Mouse (Mus musculus): ENCODE data around the gene Lcn12.

The Lcn12 gene

DNA sequence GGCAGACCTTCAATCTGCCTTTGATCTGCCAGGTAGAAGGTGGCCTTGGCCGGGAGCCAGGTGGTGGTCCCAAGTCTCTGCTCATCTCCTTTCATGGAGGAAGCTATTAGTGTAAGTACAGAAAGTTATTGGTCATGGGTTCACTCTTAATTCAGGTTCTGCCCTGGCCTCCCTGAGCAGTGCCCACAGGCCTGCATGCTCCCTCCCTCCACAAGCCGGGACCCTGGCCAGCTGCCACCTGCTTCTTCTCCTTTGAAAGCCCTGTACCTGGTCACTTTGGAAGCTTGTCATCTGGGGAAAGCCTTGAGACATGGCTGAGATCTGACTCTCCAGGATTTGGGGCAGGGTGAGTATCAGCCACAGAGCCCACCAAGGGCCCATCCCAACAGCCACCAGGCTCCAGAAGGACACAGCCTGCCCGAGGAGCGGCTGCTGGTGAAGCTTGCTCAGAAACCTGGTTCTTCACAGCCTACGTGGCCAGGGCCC, at the start of gene Lcn12:
TSS of gene Lcn12 (minus strand) at position 436 of the 486 bp plus-strand sequence.
- no peak for DNase-seq (ENCODE audit: low spot score)

DNA sequence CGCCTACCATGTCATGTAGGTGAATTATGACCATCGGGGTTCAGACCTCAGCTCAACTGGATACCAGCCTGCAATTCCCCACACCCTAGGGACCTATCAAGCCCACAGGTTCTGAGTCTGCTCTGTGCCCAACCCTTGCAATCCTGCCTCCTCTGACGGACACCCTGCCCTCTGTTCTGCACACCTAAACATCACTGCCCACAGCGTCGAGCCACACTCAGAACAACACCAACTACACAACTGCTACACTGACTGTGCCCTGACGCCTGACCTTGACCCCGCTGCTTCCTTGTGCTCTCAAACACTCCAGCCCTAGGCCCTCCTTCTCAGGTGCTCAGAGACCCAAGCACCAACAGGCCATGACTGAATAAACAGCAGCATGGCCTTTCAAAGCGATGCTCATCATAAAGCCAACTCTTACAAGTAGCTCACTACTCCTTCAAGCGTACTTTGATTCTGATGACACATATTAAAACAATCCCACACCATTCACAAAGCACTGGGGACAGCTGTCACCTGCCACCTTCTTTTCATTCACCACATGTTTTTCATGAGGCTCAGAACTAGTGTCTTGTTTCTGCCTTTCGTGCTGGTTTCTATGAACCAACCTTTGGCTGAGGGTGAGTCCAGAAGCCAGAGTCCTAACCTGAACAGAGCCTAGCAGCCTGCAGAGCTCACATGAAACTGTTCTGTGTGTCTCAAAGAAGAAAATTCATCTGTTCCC, 48.1 kb upstream of the Lcn12 start:
- DNase-seq (ENCODE audit: low spot score), result no peak

DNA sequence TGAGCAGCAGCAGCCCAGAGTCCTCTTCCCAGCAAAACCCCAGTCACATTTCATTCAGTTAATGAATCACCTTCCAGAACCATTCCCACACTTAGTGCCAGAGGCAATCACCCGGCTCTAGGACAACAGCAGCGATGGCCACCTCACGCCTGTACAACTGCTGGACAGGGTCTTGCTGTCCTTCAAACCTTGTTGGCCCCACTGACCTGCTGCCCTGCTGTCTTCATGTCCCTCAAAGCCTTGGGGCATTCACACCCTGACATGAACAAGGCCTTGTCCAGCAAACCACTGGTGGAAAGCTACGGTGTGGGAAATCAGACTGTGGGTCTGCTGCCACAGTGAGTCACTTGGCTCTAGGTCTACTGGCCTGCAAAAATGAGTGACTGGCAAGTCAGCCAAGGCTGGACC, 46.8 kb upstream of the Lcn12 start:
- no peak for DNase-seq (ENCODE audit: low spot score)

DNA sequence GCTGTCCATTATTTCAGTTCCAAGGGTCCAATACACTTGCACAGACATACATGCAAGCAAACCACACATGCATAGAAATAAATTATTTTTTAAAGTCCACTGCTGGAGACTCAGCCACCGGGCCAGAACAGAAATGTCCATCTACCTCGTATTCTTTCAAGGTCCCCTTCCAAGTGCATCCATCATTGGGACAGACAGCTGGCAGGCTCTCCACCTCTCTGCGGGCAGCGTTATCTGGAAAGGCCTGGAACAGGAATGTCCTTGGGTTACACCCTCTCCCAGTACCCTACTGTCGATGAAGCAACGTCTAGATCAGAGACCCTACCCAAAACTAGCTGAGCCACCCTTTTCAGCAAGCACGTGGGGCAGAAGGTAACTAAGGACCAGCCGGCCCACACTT, 42.8 kb upstream of the Lcn12 start:
- no peak for DNase-seq (ENCODE audit: low spot score)

DNA sequence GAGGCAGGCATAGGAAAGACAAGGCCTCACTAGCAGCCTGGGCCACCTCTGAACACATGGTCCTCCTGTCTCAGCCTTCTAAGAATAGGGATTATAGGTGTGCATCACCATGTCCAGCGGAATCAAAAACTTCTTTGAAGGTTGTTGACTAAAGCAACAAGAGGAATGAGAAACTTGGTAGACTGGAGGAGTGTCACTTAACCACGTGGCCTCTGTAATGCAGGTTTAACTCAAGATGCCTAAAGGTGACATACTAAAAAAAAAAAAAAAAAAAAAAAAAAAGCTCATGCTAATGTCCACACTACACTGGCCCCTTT, 41.1 kb upstream of the Lcn12 start:
- no peak for DNase-seq (ENCODE audit: low spot score)

DNA sequence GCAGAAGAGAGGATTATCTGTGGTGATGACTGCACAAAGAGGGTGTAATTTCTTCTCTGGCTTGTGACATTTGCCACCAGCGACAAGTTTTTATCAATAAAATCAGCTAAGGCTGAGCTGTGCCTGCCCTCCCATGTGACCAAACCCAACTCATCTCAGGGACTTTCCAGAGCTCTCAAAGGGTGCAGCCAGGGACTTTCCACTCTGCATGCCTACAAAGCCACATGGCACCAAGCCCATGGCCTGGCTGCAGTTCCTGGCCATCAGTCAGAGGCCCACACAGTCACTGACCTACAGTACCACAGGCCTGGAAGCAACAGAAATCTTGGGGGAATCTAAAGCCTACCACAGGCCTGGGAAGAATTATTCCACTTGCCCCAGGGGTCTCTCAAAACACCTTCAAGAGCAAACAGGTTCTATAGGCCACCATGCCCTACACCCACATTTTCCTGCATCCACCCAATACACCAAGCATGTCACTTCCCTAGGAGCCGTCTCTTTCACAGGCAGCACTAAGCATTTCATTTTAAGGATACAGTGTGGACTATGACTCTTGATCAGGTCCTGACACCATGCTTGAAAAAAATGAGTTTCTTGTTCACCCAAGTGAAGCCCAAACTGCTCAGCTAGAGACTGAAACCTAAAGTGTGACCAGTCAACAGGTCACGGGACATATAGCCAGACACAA, 40.6 kb upstream of the Lcn12 start:
- DNase-seq (ENCODE audit: low spot score), result peak; percentile 42

DNA sequence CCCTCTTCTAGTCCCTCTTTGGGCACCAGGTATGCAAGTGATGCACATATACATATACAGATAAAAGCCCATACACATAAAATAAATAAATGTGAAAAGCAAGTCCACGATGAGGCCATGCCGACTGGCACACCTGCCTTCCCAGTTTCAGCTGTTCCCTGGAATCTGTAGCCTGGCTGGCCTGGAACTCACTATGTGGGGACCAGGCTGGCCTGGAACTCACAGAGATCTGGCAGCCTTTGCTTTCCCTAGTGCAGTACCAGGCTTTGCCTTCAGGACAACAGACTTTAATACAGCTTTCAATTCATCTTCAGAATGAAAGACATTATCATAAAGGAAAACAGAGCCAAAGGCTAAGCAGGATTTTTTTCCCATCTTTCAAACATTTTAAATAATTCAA, 40.0 kb upstream of the Lcn12 start:
- DNase-seq (ENCODE audit: low spot score), result no peak

DNA sequence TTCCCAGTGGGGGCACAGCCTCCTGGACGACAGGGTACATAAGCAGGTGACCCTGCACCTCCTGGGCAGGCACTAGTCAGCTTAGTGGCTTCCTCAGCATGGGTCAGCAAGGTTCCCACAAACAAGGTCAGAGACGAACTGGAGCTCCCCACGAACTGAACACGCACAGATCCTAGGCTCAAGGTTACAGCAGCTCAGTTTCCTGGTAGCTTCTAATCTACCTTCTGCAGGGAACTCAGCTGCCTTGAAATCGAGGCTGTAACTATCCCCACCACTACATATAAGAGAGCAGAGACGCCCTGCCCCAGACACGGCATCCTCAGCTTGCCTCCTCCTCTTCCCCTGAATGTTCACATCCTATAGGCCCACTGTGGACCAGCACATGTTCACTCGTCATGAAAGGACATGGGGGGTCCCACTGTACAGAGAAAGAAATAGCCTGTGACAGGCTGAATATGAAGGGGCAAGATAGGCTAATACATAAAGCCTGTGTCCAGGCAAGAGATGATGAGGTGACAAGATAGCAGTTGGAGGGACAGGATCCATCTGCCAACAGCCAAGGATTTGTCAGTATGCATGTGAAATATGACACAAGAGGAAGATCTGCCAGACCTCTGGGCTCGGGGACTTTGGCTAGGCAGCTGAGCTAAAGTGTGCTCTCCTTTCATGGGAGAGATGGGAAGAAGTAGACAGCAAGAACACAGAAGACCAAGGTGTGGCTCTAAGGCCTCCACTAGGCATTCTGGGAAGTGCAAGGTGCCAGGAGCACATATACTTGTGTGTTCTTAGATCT, 33.0 kb upstream of the Lcn12 start:
- DNase-seq (ENCODE audit: low spot score), result no peak

DNA sequence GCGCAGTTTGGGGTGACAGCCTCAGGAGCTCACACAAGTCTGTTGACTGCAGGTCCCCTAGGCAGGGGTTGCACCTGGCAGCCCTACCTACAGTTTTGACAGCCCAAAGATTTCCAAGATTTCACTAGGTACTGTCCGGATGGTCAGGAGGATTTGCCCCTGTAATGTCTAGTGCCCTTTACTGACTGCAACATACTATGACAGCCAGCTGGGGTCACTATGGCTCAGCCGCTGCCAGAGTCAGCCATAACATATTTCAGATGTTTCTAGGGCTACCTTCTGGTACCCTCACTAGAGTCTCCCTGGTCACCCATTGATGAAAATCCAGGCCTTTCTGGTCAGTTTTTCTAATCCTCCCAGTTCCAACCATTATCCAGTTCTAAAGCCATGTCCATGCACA, 16.2 kb upstream of the Lcn12 start:
- DNase-seq (ENCODE audit: low spot score), result no peak

DNA sequence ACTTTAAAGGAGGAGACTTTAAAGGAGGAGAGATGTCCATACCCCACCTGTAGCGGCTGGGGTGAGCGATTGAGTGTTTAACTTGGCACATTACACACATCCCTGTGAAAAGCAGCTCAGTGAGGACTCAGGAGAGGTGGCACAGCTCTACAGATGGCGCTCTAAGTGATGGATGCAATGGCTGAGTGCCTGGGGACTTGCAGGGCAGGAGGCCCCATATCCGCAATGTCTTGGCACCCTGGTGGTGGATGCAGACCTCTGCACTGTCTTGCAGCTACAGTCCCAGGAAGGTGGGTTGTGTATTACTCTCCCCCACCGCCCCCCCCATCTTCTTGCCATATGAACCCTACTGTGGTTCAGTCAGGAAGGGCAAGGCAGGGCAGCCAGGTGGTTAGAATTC, 13.3 kb upstream of the Lcn12 start:
- DNase-seq (ENCODE audit: low spot score), result no peak

DNA sequence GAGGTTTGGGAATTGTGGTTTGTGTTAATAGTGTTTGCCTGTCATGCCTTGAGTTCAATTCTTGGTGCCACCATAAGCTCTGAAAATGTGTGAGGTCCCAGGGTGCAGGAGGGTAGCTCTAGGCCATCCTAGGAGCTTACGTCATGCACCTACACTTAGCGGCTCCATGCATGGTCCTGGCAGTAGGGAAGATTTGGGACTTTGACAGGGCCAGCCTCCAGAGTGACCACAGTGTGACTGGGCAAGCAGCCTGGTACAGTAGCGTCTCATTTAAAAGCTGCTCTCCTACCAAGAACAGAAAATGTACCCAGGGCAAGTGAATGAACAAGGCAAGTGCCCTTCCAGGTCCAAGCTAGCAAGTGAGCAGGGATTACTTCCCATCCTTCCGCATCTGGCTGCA, 12.1 kb upstream of the Lcn12 start:
- DNase-seq (ENCODE audit: low spot score), result no peak

DNA sequence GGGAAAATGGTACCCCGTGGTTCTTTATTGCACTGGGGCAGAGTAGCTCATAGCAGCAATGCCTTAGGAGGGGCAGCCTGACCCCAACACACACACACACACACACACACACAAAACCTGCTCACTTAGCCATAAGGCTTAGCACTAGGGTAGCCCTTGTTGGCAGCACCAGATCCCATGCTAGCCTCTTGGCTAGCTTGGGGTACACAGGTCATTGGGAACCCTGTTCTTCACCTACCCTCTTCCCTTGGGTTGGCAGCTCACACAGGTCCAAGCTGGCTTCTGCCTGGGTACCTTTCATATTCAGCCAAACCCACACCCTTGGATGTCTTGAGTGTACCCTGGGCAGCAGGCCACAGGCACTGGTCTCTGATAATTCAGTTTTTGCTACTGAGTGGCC, 11.3 kb upstream of the Lcn12 start:
- no peak for DNase-seq (ENCODE audit: low spot score)

DNA sequence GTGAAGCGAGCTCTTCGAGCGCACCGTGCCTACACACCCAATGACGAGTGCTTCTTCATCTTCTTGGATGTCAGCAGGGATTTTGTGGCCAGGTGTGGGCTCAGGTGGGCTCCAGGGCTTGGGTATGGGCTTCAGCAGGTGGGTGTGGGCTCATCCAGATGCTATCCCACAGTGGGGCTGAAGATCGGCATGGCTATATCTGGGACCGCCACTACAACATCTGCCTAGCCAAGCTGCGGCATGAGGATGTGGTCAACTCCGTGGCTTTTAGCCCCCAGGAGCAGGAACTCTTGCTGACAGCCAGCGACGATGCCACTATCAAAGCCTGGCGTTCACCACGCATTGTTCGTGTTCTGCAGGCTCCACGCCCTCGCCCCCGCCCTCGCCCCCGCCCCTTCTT, 10.8 kb upstream of the Lcn12 start:
- DNase-seq (ENCODE audit: low spot score), result no peak

DNA sequence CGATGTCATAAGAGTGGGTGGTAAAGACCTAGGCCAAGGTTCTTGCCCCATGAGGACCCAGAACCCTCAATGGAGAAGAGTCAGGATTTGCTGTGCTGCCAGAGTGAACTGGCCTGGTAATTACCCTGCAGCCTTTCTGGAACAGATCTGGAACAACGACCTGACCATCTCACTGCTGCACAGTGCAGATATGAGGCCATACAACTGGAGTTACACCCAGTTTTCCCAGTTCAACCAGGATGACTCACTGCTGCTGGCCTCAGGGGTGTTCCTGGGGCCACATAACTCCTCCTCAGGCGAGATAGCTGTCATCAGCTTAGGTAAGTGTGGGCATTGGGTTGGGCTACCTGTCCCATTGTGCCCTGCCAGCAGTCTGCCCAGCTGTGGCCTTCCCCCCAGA, 9.0 kb upstream of the Lcn12 start:
- no peak for DNase-seq (ENCODE audit: low spot score)

DNA sequence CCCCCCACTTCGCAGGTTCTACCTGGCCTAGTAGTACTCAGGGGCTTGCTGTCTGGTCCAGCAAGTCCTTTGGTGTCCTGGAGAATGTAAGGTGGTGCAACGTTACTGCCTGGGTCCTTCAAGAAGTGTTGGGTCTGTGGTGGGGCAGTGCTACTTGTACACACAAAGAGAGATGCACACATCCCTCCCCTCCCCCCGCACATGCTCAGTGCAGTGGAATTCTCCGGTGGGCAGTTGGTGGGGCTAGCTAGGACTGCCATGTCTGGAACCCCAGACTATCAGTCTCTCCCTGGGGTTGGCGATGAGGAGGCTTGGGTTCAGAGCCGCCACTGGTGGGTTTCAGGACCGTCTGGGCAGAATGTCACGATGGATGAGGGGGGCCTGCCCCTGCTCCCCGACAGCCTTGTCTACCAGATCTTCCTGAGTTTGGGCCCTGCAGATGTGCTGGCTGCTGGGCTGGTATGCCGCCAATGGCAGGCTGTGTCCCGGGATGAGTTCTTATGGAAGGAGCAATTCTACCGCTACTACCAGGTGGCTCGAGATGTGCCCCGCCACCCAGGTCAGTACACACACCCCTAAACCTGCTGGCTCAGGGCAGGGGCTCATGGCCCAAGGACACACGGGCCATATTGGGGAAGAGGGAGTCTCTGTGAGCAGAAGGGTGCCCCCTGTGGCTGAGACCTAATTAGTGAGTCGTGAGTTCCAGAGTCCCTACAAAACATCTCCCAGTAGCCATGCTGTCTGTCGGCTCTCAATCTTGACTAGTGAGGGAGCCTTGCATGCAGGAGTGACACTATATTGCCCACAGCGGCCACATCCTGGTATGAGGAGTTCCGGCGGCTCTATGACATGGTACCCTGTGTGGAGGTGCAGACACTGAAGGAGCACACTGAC, 8.1 kb upstream of the Lcn12 start, which contains the start of gene C8g:
TSS of gene C8g (minus strand) at position 127 of the 894 bp plus-strand sequence.
- no peak for DNase-seq (ENCODE audit: low spot score)

DNA sequence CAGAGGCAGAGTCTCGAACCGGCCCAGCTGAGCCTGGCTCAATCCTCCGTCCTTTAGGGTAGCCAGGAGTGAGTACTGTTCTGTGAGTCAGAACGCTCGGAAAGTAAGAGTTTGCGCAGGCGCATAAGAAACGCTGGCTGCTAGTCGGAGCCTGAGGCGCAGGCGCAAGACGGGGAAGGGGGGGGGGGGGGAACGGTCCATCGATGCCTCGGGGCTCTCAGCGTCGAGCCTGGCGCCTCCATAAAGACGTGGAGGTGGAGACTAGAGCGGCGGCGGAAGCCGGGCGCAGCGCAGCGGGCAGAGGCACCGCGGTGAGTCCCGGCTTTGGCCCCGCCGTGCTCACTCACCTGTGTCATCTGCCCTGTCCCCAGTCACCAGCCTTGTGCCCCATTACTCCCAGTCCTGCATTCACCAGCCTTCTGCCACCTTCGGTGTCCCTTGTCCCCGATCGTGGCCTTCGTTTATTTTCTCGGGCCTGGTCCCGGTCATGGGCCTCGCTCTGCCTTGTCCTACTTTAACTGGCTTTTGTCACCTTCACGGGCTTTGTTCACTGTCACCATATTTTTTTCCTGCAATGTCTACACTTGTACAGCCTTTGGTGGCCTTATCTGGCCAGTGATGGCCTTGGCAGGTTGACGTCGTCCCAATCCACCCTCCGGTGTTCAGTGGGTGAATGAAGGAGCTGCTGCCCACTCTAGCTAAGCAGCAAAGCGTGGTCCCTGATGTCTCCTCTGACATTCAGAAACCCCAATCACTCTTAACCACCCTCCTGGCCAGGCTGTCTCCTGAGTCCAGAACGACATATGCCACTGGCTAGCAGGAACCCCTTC, 7.1 kb upstream of the Lcn12 start, which contains the start of gene Fbxw5:
TSS of gene Fbxw5 (plus strand) at position 175 of the 830 bp plus-strand sequence.
- DNase-seq (ENCODE audit: low spot score), result peak; percentile 77

DNA sequence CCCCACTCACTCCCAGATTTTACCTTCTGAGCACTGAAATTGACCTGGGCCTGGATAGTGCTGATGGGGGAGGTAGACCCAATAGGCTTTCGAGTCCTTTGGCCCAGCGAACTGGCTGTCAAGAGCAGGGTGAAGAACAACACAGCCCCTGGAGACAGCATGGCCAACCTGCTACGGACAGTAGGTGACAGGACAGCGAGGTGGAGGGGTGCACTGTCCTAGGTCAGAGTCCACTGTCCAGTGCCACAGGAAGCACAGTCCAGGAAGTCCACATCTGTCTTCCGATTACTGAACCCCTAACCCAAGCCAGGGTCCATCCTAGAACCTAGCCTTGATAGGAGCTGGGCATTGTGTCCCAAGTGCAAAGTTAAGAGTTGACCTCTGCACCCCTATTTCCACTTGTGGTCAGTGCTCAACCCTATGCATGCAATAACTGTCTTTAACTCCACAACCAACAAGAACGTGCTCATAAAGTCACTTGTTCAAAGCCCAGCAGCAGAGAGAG, 6.4 kb upstream of the Lcn12 start:
- no peak for DNase-seq (ENCODE audit: low spot score)

DNA sequence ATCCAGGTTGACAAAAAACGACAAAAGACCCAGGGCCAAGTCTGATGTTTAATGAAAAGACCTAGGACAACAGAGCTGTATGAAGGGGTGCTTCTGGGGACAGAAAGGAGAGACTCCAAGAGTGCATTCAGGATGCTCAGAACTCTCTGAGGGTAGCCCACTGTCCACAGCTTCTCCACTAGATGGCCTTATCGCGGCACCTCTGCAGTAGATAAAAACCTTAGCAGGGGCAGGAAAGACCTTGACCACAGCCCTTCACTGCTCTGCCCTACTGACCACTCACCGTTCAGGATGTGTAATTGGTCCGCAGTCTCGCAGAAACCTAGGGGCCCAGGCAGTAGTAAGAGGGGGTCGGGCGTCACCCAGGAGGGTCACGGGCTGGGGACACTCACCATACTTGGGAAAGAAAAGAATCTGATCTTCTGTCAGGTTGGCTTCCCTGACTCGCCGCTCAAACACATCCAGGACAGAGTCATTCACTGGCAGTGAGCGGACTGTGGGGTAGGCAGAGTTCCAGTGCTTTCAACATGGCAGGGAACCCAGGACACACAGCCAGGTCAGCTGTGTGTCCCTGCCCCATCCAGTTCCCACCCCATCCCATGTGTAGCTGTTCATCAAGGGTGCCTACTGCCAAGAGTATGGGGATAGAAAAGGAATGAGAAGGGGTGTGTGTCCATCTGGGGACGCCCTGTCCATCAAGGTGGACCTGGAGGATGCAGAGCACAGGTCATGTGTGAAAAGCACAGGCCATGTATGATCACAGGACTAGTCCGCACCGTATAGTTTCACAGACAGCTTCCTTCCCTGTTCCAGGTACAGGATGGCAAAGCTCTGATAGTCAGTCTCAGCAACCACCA, 5.1 kb upstream of the Lcn12 start:
- DNase-seq (ENCODE audit: low spot score), result no peak

DNA sequence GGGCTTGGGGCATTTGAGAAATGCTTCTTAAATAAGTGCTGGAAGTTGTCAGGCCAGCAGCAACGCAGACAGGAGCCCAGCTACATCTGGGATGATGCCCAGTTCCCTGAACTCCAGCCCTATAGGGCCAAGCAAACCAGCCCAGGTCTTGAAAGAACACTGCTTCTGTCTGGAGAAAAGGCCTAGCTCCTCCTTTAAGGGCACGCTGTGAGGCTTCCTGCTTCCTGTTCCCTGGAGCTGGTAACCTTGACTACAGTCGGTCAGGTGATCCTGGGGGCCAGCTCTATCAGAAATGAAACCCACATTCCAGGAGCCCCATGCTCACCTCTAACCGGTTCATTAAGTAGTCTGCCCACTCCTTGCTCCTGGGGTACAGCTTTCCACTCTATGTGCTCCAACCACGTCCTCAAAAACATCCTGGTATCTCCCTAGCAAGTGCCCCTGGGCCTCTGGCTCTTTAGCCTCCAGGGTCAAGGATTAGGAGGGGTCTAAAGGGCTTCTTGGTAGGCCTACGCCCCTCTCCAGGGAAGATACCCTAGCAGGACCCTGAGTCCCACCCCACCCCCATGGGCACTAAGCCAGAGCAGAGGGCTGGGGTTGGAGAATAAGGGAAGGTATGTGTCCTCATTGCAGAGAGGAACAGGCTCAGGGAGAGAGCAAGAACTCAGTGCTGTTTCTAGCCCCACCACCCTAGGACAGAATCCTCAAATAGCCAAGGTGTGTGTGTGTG, 4.3 kb upstream of the Lcn12 start:
- DNase-seq (ENCODE audit: low spot score), result no peak
